Mouse (Mus musculus) limb, embryonic 12.5 days (tissue): Measurements from ENCODE around the gene Ccdc65. TPM values are rescaled to one million over a fixed set of nuclear protein-coding genes. Genes with fewer than 3 reads are reported as not detected.

Experiments
- ATAC-seq: fragments of 200-750 bp; cut with Nextera tagmentation; 2 replicates; pipeline ENCODE4 v1.8.0; 2017; ENCODE audit warnings: low read depth, moderate TSS enrichment; ENCODE audit not compliant: insufficient number of reproducible peaks, insufficient read depth, low FRiP score, low TSS enrichment
- H3K27ac ChIP-seq: fragments of 300-500 bp; sonication (generic); 2 replicates; pipeline ENCODE4 v1.5.1; 2016; ENCODE audit warnings: mild to moderate bottlenecking, moderate library complexity
- H3K27me3 ChIP-seq: fragments of 300-500 bp; sonication (generic); 2 replicates; pipeline ENCODE4 v1.6.1; 2016; ENCODE audit warnings: mild to moderate bottlenecking, moderate library complexity
- H3K36me3 ChIP-seq: fragments of 300-500 bp; sonication (generic); 2 replicates; pipeline ENCODE4 v1.6.1; 2016; ENCODE audit warnings: mild to moderate bottlenecking, moderate library complexity
- H3K4me1 ChIP-seq: fragments of 300-500 bp; sonication (generic); replicated peaks from 2 replicates; pipeline ENCODE4 v1.6.1; 2016
- H3K4me2 ChIP-seq: fragments of 300-500 bp; sonication (generic); 2 replicates; pipeline ENCODE4 v1.6.1; 2016; ENCODE audit warnings: mild to moderate bottlenecking, moderate library complexity
- H3K4me3 ChIP-seq: fragments of 300-500 bp; sonication (generic); replicated peaks from 2 replicates; pipeline ENCODE4 v1.5.1; 2016; ENCODE audit warnings: mild to moderate bottlenecking
- H3K9ac ChIP-seq: fragments of 300-500 bp; sonication (generic); replicated peaks from 2 replicates; pipeline ENCODE4 v1.6.1; 2016; ENCODE audit warnings: mild to moderate bottlenecking, moderate library complexity
- H3K9me3 ChIP-seq: fragments of 300-500 bp; sonication (generic); 2 replicates; pipeline ENCODE4 v1.6.1; 2016; ENCODE audit warnings: mild to moderate bottlenecking, moderate library complexity
- WGBS: fragments of 180-500 bp; shearing (Covaris S2); methylation state at CpG from one replicate; pipeline ENCODE4 v1.1.7; 2016; 5-methylcytosine and 5-hydroxymethylcytosine counted together
- polyA plus RNA-seq: library from polyadenylated mRNA; unstranded; fragments of >200 nt; fragmentation: Nextera tagmentation; extraction: Ambion mirVana; gene quantifications from 2 replicates; pipeline ENCODE4 v1.2.1, GENCODE M21; 2016

Gene Ccdc65
- polyA plus RNA-seq, 1 experiment from 2014 or later, result 0.70 TPM

GRCm38 (mm10) chr15:98676940-98677728 is 30.9 kb upstream of the Ccdc65 start, which contains the start of gene Rnd1:
Gene Rnd1, minus strand, starts transcription at chr15:98677461.
- Histone ChIP-seq H3K9me3 (no peaks in the 10 kb centered on the region), H3K4me2 (peak within 1 kb of the TSS; percentile 76), H3K27ac (no peak within 1 kb of the TSS), H3K9ac (no peak within 1 kb of the TSS; the same call in 1 of the 2 replicates), H3K27me3 (peaks cover 81% of the 10 kb centered on the region), H3K4me1 (peaks cover 18% of the 10 kb centered on the region), H3K4me3 (peak within 1 kb of the TSS; percentile 39), H3K36me3 (no peaks in the 10 kb centered on the region)
- WGBS, result 1% methylated on average over 37 of the region's 37 CpGs
- peak; percentile 92 for ATAC-seq

GRCm38 (mm10) chr15:98677977-98678376 is 30.0 kb upstream of the Ccdc65 start:
- Histone ChIP-seq H3K4me3 (no peak overlapping the region), H3K9ac (no peak overlapping the region), H3K27me3 (peaks cover 78% of the 10 kb centered on the region), H3K36me3 (no peaks in the 10 kb centered on the region), H3K9me3 (no peaks in the 10 kb centered on the region), H3K4me2 (no peak overlapping the region), H3K27ac (no peak overlapping the region), H3K4me1 (peaks cover 18% of the 10 kb centered on the region)
- ATAC-seq, result no peak
- 77% methylated on average over 7 of the region's 7 CpGs for WGBS

- Histone ChIP-seq H3K4me1 (peaks cover 14% of the 10 kb centered on the region), H3K27ac (no peak overlapping the region), H3K36me3 (no peaks in the 10 kb centered on the region), H3K9me3 (no peaks in the 10 kb centered on the region), H3K9ac (no peak overlapping the region), H3K4me2 (no peak overlapping the region), H3K27me3 (peaks cover 57% of the 10 kb centered on the region), H3K4me3 (no peak overlapping the region)
- no peak for ATAC-seq
- WGBS, result 81% methylated on average over 8 of the region's 8 CpGs
Observed at GRCm38 (mm10) chr15:98680660-98681059, 27.3 kb upstream of the Ccdc65 start.

GRCm38 (mm10) chr15:98681633-98682032 is 26.4 kb upstream of the Ccdc65 start:
- Histone ChIP-seq H3K4me1 (peaks cover 5% of the 10 kb centered on the region), H3K9ac (no peak overlapping the region), H3K27me3 (peaks cover 48% of the 10 kb centered on the region), H3K27ac (no peak overlapping the region), H3K9me3 (no peaks in the 10 kb centered on the region), H3K36me3 (no peaks in the 10 kb centered on the region), H3K4me2 (no peak overlapping the region), H3K4me3 (no peak overlapping the region)
- no peak for ATAC-seq
- 77% methylated on average over 7 of the region's 7 CpGs for WGBS

- Histone ChIP-seq H3K4me3 (no peak overlapping the region), H3K4me1 (no peaks in the 10 kb centered on the region), H3K9ac (no peak overlapping the region), H3K9me3 (no peaks in the 10 kb centered on the region), H3K4me2 (no peak overlapping the region), H3K27ac (no peak overlapping the region), H3K27me3 (peaks cover 33% of the 10 kb centered on the region), H3K36me3 (no peaks in the 10 kb centered on the region)
- ATAC-seq, result no peak
- 64% methylated on average over 10 of the region's 10 CpGs for WGBS
Observed at GRCm38 (mm10) chr15:98683177-98683576, 24.8 kb upstream of the Ccdc65 start.

- Histone ChIP-seq H3K9me3 (no peaks in the 10 kb centered on the region), H3K4me1 (no peaks in the 10 kb centered on the region), H3K9ac (no peak overlapping the region), H3K36me3 (no peaks in the 10 kb centered on the region), H3K4me2 (no peak overlapping the region), H3K27me3 (peaks cover 27% of the 10 kb centered on the region), H3K4me3 (no peak overlapping the region), H3K27ac (no peak overlapping the region)
- no peak for ATAC-seq
- WGBS, result 88% methylated on average over 1 of the region's 1 CpGs
Observed at GRCm38 (mm10) chr15:98683746-98684145, 24.3 kb upstream of the Ccdc65 start.

GRCm38 (mm10) chr15:98685926-98686325 is 22.1 kb upstream of the Ccdc65 start:
- WGBS, result 75% methylated on average over 3 of the region's 3 CpGs
- H3K9ac ChIP-seq, result no peak overlapping the region
- H3K36me3 ChIP-seq, result no peaks in the 10 kb centered on the region
- H3K9me3 ChIP-seq, result no peaks in the 10 kb centered on the region
- H3K27ac ChIP-seq, result no peak overlapping the region
- H3K4me3 ChIP-seq, result no peak overlapping the region
- no peak overlapping the region for H3K4me2 ChIP-seq
- no peak for ATAC-seq
- no peaks in the 10 kb centered on the region for H3K4me1 ChIP-seq
- peaks cover 14% of the 10 kb centered on the region for H3K27me3 ChIP-seq

GRCm38 (mm10) chr15:98689682-98690081 is 18.3 kb upstream of the Ccdc65 start:
- no peak for ATAC-seq
- Histone ChIP-seq H3K27me3 (no peaks in the 10 kb centered on the region; the same call in 1 of the 2 replicates), H3K4me1 (peaks cover 14% of the 10 kb centered on the region), H3K4me3 (no peak overlapping the region), H3K9ac (no peak overlapping the region), H3K27ac (no peak overlapping the region), H3K36me3 (no peaks in the 10 kb centered on the region), H3K9me3 (no peaks in the 10 kb centered on the region), H3K4me2 (no peak overlapping the region)
- WGBS, result 69% methylated on average over 2 of the region's 2 CpGs

- Histone ChIP-seq H3K36me3 (no peaks in the 10 kb centered on the region), H3K27me3 (peaks cover 9% of the 10 kb centered on the region), H3K4me1 (peaks cover 14% of the 10 kb centered on the region), H3K9ac (no peak overlapping the region), H3K27ac (no peak overlapping the region), H3K4me3 (no peak overlapping the region), H3K4me2 (no peak overlapping the region), H3K9me3 (no peaks in the 10 kb centered on the region)
- no peak for ATAC-seq
- 53% methylated on average over 7 of the region's 7 CpGs for WGBS
Observed at GRCm38 (mm10) chr15:98691486-98692147, 16.4 kb upstream of the Ccdc65 start.

- H3K27me3 ChIP-seq, result peaks cover 10% of the 10 kb centered on the region
- no peak overlapping the region for H3K4me2 ChIP-seq
- H3K27ac ChIP-seq, result no peak overlapping the region
- no peaks in the 10 kb centered on the region for H3K36me3 ChIP-seq
- no peak for ATAC-seq
- no peaks in the 10 kb centered on the region for H3K9me3 ChIP-seq
- no peak overlapping the region for H3K4me3 ChIP-seq
- 52% methylated on average over 11 of the region's 11 CpGs for WGBS
- H3K4me1 ChIP-seq, result peaks cover 14% of the 10 kb centered on the region
- no peak overlapping the region for H3K9ac ChIP-seq
Observed at GRCm38 (mm10) chr15:98692171-98692715, 15.8 kb upstream of the Ccdc65 start.

- H3K9me3 ChIP-seq, result no peaks in the 10 kb centered on the region
- 44% methylated on average over 9 of the region's 9 CpGs for WGBS
- H3K27ac ChIP-seq, result no peak overlapping the region
- no peak overlapping the region; the same call in 1 of the 2 replicates for H3K4me2 ChIP-seq
- no peaks in the 10 kb centered on the region for H3K36me3 ChIP-seq
- peaks cover 32% of the 10 kb centered on the region for H3K27me3 ChIP-seq
- no peak overlapping the region for H3K4me3 ChIP-seq
- no peak for ATAC-seq
- H3K9ac ChIP-seq, result no peak overlapping the region
- peaks cover 20% of the 10 kb centered on the region for H3K4me1 ChIP-seq
Observed at GRCm38 (mm10) chr15:98695726-98696125, 12.3 kb upstream of the Ccdc65 start.
